10 mouse cellular contexts compared by ENCODE assay signal in genomic region chr12:69924012-69924411, GRCm38 (mm10). TPM values are rescaled to one million over a fixed set of nuclear protein-coding genes. Genes with fewer than 3 reads are reported as not detected.
DNase-seq lines count a peak whose midpoint lies in the region; ATAC-seq and TF ChIP-seq lines count a peak whose summit lies in the region.
"Had no signal": no experiment of that assay in that cellular context is flagged by ENCODE, and none has a peak within 500 bp of the region (broad histone marks: within the 10 kb centered on the region; RNA-seq: fewer than 3 reads in every experiment).

No protein-coding gene starts in this region.

- no peaks in the 10 kb centered on the region for H3K27me3 ChIP-seq in hindbrain, embryonic 10.5 days (ENCODE audit: insufficient read depth, poor library complexity, severe bottlenecking)
- no peaks in the 10 kb centered on the region for H3K27me3 ChIP-seq in hindbrain, embryonic 13.5 days
- no peaks in the 10 kb centered on the region for H3K27me3 ChIP-seq in C2C12 (ENCODE audit: control insufficient read depth, insufficient read depth, insufficient read length)
- H3K27me3 ChIP-seq in embryonic facial prominence, embryonic 11.5 days (ENCODE audit: control insufficient read depth, insufficient read depth, low read length): no peaks in the 10 kb centered on the region
- no peaks in the 10 kb centered on the region for H3K27me3 ChIP-seq in limb, embryonic 10.5 days (ENCODE audit: low read depth, poor library complexity, severe bottlenecking)
- H3K27me3 ChIP-seq: lung, embryonic 15.5 days had no signal

- no peak overlapping the region for H3K27ac ChIP-seq in hindbrain, embryonic 10.5 days
- H3K27ac ChIP-seq in hindbrain, embryonic 13.5 days: no peak overlapping the region
- no peak overlapping the region for H3K27ac ChIP-seq in embryonic facial prominence, embryonic 11.5 days (replicated peaks; ENCODE audit: low read depth, low read length)
- H3K27ac ChIP-seq in limb, embryonic 10.5 days: no peak overlapping the region
- H3K27ac ChIP-seq: lung, embryonic 15.5 days had no signal

- peak; percentile 37 for DNase-seq in hindbrain, embryonic 10.5 days (ENCODE audit: low spot score)
- peak; percentile 84 for DNase-seq in NIH3T3 (ENCODE audit: low read depth)
- DNase-seq in embryonic facial prominence, embryonic 11.5 days (ENCODE audit: low spot score): peak; percentile 62
- DNase-seq in limb, embryonic 10.5 days (ENCODE audit: low spot score): peak; percentile 53
- DNase-seq in skeletal muscle tissue, adult 2 months (ENCODE audit: low read depth, low spot score): peak; percentile 31
- DNase-seq in left cerebral cortex, adult 8-10 months (ENCODE audit: low spot score in 2 of 2): no peak

- peak; percentile 38 for TF ChIP-seq CTCF in C2C12 (IDR thresholded peaks at IDR 0.05; ENCODE audit: control insufficient read depth, insufficient read depth, insufficient read length)

- WGBS in hindbrain, embryonic 10.5 days: 14% methylated on average over 5 of the region's 5 CpGs
- WGBS in hindbrain, embryonic 13.5 days: 16% methylated on average over 5 of the region's 5 CpGs
- WGBS in embryonic facial prominence, embryonic 11.5 days: 16% methylated on average over 5 of the region's 5 CpGs
- WGBS in limb, embryonic 10.5 days: 15% methylated on average over 5 of the region's 5 CpGs

- no peak overlapping the region for H3K4me3 ChIP-seq in hindbrain, embryonic 10.5 days
- no peak overlapping the region for H3K4me3 ChIP-seq in hindbrain, embryonic 13.5 days
- no peak overlapping the region for H3K4me3 ChIP-seq in C2C12 (ENCODE audit: insufficient read depth, poor library complexity, severe bottlenecking)
- H3K4me3 ChIP-seq in embryonic facial prominence, embryonic 11.5 days (ENCODE audit: low read depth, low read length): no peak overlapping the region
- no peak overlapping the region for H3K4me3 ChIP-seq in limb, embryonic 10.5 days
- H3K4me3 ChIP-seq: erythroblast, embryonic 14.5 days; lung, embryonic 15.5 days had no signal

- H3K9me3 ChIP-seq in hindbrain, embryonic 10.5 days: no peaks in the 10 kb centered on the region
- no peaks in the 10 kb centered on the region for H3K9me3 ChIP-seq in hindbrain, embryonic 13.5 days
- H3K9me3 ChIP-seq in embryonic facial prominence, embryonic 11.5 days (replicated peaks; ENCODE audit: control insufficient read depth, low read length): no peaks in the 10 kb centered on the region
- no peaks in the 10 kb centered on the region for H3K9me3 ChIP-seq in limb, embryonic 10.5 days (replicated peaks)
- H3K9me3 ChIP-seq: lung, embryonic 15.5 days had no signal

- no peaks in the 10 kb centered on the region for H3K79me2 ChIP-seq in C2C12 (ENCODE audit: control insufficient read depth, insufficient read depth)

- peaks cover 9% of the 10 kb centered on the region; the same call in 1 of the 2 replicates for H3K36me3 ChIP-seq in hindbrain, embryonic 10.5 days
- peaks cover 23% of the 10 kb centered on the region for H3K36me3 ChIP-seq in hindbrain, embryonic 13.5 days
- H3K36me3 ChIP-seq in C2C12 (ENCODE audit: control insufficient read depth, insufficient read depth): no peaks in the 10 kb centered on the region
- H3K36me3 ChIP-seq in embryonic facial prominence, embryonic 11.5 days (replicated peaks; ENCODE audit: control insufficient read depth, insufficient read depth, low read depth, low read length): no peaks in the 10 kb centered on the region
- H3K36me3 ChIP-seq in limb, embryonic 10.5 days: no peaks in the 10 kb centered on the region
- H3K36me3 ChIP-seq: lung, embryonic 15.5 days had no signal

- no peaks in the 10 kb centered on the region for H3K4me1 ChIP-seq in hindbrain, embryonic 10.5 days (replicated peaks)
- no peaks in the 10 kb centered on the region for H3K4me1 ChIP-seq in hindbrain, embryonic 13.5 days (replicated peaks)
- H3K4me1 ChIP-seq in embryonic facial prominence, embryonic 11.5 days (ENCODE audit: control insufficient read depth, insufficient read depth, low read length): no peaks in the 10 kb centered on the region
- H3K4me1 ChIP-seq in limb, embryonic 10.5 days: no peaks in the 10 kb centered on the region
- H3K4me1 ChIP-seq: lung, embryonic 15.5 days had no signal

- no peak for ATAC-seq in hindbrain, embryonic 13.5 days (ENCODE audit: low FRiP score)
- no peak for ATAC-seq in embryonic facial prominence, embryonic 11.5 days (replicated peaks; ENCODE audit: insufficient number of reproducible peaks, low FRiP score, low TSS enrichment, low read depth)

- H3K79me3 ChIP-seq in C2C12 (ENCODE audit: low read depth): no peaks in the 10 kb centered on the region

- no peak overlapping the region for H3K4me2 ChIP-seq in hindbrain, embryonic 13.5 days
- H3K4me2 ChIP-seq in embryonic facial prominence, embryonic 11.5 days (ENCODE audit: low read depth, low read length): no peak overlapping the region
- H3K4me2 ChIP-seq: lung, embryonic 15.5 days had no signal

- no peak overlapping the region for H3ac ChIP-seq in C2C12 (ENCODE audit: control insufficient read depth, insufficient read length, low read depth)

- no peak overlapping the region for H3K9ac ChIP-seq in hindbrain, embryonic 13.5 days
- H3K9ac ChIP-seq in embryonic facial prominence, embryonic 11.5 days (replicated peaks; ENCODE audit: low read length): no peak overlapping the region
- H3K9ac ChIP-seq: lung, embryonic 15.5 days had no signal

TF ChIP-seq in C2C12, 6 proteins besides CTCF, POLR2A, EP300 and RAD21:
- TF ChIP-seq FOSL1 (IDR thresholded peaks at IDR 0.05; ENCODE audit: insufficient read depth, low read length, poor library complexity, severe bottlenecking) (no peak), USF1 (IDR thresholded peaks at IDR 0.05; ENCODE audit: low read depth) (no peak), MYOD1 (IDR thresholded peaks at IDR 0.05; ENCODE audit: control insufficient read depth, insufficient read length, low read depth) (no peak), MYOG (IDR thresholded peaks at IDR 0.05; ENCODE audit: control insufficient read depth, extremely low read depth, insufficient read length) (no peak), CEBPB (IDR thresholded peaks at IDR 0.05; ENCODE audit: low read depth) (no peak), MAX (IDR thresholded peaks at IDR 0.05) (no peak)

RNA-seq across cellular contexts. Expression of gene Map4k5, which starts 31.0 kb away (rescaled TPM):
- 23.2 and 25.2 TPM in 2 replicates for polyA plus RNA-seq in hindbrain, embryonic 10.5 days (2016; fragmentation: Nextera tagmentation; extraction: Ambion mirVana)
- 30.7 and 30.9 TPM in 2 replicates for polyA plus RNA-seq in hindbrain, embryonic 13.5 days (2015; fragmentation: Nextera tagmentation; extraction: Ambion mirVana)
- 8.3 TPM for polyA plus RNA-seq in C2C12 (2012; fragmentation: generic; extraction: Trizol)
- polyA plus RNA-seq in embryonic facial prominence, embryonic 11.5 days (2014; fragmentation: Nextera tagmentation; extraction: Ambion mirVana): 46.8 and 47.3 TPM in 2 replicates
- polyA plus RNA-seq in limb, embryonic 10.5 days (2016; fragmentation: Nextera tagmentation; extraction: Ambion mirVana): 28.1 and 33.9 TPM in 2 replicates
- total RNA-seq in left cerebral cortex, adult 8-10 months (2022): 10 to 100 TPM; 38.6 to 43.3 (median 39.3) TPM

RNA-seq across cellular contexts. Expression of gene Atl1, which starts 31.6 kb away (rescaled TPM):
- polyA plus RNA-seq in hindbrain, embryonic 10.5 days (2016; fragmentation: Nextera tagmentation; extraction: Ambion mirVana): 22.5 and 45.8 TPM in 2 replicates
- 126 and 131 TPM in 2 replicates for polyA plus RNA-seq in hindbrain, embryonic 13.5 days (2015; fragmentation: Nextera tagmentation; extraction: Ambion mirVana)
- polyA plus RNA-seq in C2C12 (2012; fragmentation: generic; extraction: Trizol): 0.30 TPM
- 13.3 and 18.9 TPM in 2 replicates for polyA plus RNA-seq in embryonic facial prominence, embryonic 11.5 days (2014; fragmentation: Nextera tagmentation; extraction: Ambion mirVana)
- polyA plus RNA-seq in limb, embryonic 10.5 days (2016; fragmentation: Nextera tagmentation; extraction: Ambion mirVana): 1.8 and 4.7 TPM in 2 replicates
- 100 to 1,000 TPM; 216 to 228 (median 225) TPM for total RNA-seq in left cerebral cortex, adult 8-10 months (2022)

Comparison
In these comparisons a context has a peak if more than half of its experiments do, and no peak if none do; other contexts are left out.
1. DNase-seq: peak in hindbrain, embryonic 10.5 days (single experiment), NIH3T3 (single experiment), embryonic facial prominence, embryonic 11.5 days (single experiment), limb, embryonic 10.5 days (single experiment) and skeletal muscle tissue, adult 2 months (single experiment); none in left cerebral cortex, adult 8-10 months (0 of 2).